Mouse (Mus musculus) G1E (cell line): ENCODE data around the gene Nck1. TPM values are rescaled to one million over a fixed set of nuclear protein-coding genes. Genes with fewer than 3 reads are reported as not detected.

Experiments
- ATAC-seq: 2 replicates; pipeline ENCODE4 v1.8.0; 2016; ENCODE audit warnings: mild to moderate bottlenecking; ENCODE audit not compliant: insufficient number of reproducible peaks, poor library complexity, low FRiP score, severe bottlenecking; ENCODE audit errors: extremely low read depth
- DNase-seq: peaks from one replicate; pipeline ENCODE4 v3.0.0; 2012; ENCODE audit warnings: low spot score
- H3K27me3 ChIP-seq: 2 replicates; pipeline ENCODE4 v1.6.1; 2012; ENCODE audit warnings: mild to moderate bottlenecking, low read length, inconsistent platforms; ENCODE audit not compliant: insufficient read depth
- H3K36me3 ChIP-seq: replicated peaks from 2 replicates; pipeline ENCODE3; 2012; ENCODE audit warnings: mild to moderate bottlenecking, inconsistent platforms
- H3K4me1 ChIP-seq: 2 replicates; pipeline ENCODE4 v1.6.1; 2012; ENCODE audit warnings: low read depth, low read length, inconsistent platforms, mixed read lengths; ENCODE audit not compliant: insufficient read depth
- H3K4me3 ChIP-seq: 2 replicates; pipeline ENCODE4 v1.5.1; 2012; ENCODE audit warnings: low read depth, mild to moderate bottlenecking, inconsistent platforms, low read length, moderate library complexity, mixed read lengths
- H3K9me3 ChIP-seq: replicated peaks from 2 replicates; pipeline ENCODE4 v1.6.1; 2012; ENCODE audit warnings: inconsistent platforms
- CTCF ChIP-seq: IDR thresholded peaks from 2 replicates; pipeline ENCODE4 v1.5.1; 2012; ENCODE audit warnings: low read depth, low read length, inconsistent platforms, mixed read lengths
- GATA1 ChIP-seq: IDR thresholded peaks from 2 replicates; pipeline ENCODE4 v1.6.1; 2012; ENCODE audit warnings: borderline replicate concordance, low read length, inconsistent platforms, mixed read lengths
- GATA2 ChIP-seq: IDR thresholded peaks from 2 replicates; pipeline ENCODE4 v1.6.1; 2012; ENCODE audit warnings: low read depth, low read length, inconsistent platforms, borderline replicate concordance
- POLR2AphosphoS5 ChIP-seq: IDR thresholded peaks from 2 replicates; pipeline ENCODE4 v1.6.1; 2012; ENCODE audit warnings: low read depth, low read length, inconsistent platforms; ENCODE audit not compliant: insufficient replicate concordance
- TAL1 ChIP-seq: conservative IDR thresholded peaks from 2 replicates; pipeline ENCODE4 v1.6.1; 2012; ENCODE audit warnings: low read depth, low read length, inconsistent platforms, mixed read lengths
- polyA plus RNA-seq: library from polyadenylated mRNA; stranded (reverse); fragments of >175 nt; gene quantifications from 2 replicates; pipeline ENCODE4 v1.2.3, GENCODE M21; 2012
- total RNA-seq, 2 experiments: library from RNA; stranded (forward) in 1 of 2; stranded (reverse) in 1 of 2; fragments of 200-1000 nt in 1 of 2; fragments of >200 nt in 1 of 2; fragmentation: Nextera tagmentation in 1 of 2; gene quantifications; 2 replicates each; pipeline ENCODE4 v1.2.3; 2014 to 2017

Gene Nck1
- total and polyA plus RNA-seq, 3 experiments, result 3.4 to 64.9 (median 41.2) TPM

DNA sequence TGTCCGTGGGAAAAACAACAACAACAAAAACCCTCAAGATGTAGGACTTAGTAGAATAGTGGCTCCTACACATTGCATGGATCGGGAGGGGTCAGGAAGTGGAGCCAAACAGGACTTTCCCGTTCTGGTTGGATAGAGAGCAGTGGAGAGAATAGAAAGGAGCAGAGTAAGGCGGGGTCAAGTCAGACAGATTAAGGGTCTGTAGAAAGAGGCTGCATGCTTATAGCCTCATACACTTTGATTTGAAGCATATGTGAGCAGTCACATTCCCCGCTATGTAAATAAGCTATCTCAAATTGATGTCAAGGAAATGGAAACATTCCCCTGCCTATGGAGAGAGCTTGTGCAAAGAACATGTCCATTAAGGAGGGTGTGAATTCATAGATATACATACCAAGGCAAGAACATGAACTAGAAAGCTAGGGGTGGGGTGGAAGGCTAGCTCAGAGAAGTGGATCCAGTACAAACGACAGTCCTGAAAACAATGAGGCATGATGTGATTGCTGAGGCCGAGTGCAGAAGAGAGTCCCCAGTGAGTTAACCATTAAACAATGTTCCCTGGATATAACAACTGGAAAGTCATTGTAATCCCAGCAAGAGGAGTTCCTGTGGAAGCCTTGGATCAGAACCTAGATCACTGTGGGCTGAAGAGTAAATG lies 57.7 kb downstream of the Nck1 start:
- no peak for TF ChIP-seq CTCF
- no peak for TF ChIP-seq POLR2AphosphoS5
- no peak for TF ChIP-seq GATA1
- no peak for TF ChIP-seq TAL1
- no peak for TF ChIP-seq GATA2
- Histone ChIP-seq H3K27me3 (no peaks in the 10 kb centered on the region), H3K4me3 (no peak overlapping the region), H3K9me3 (no peaks in the 10 kb centered on the region), H3K36me3 (peaks cover 55% of the 10 kb centered on the region), H3K4me1 (no peaks in the 10 kb centered on the region)
- DNase-seq (no peak), ATAC-seq (no peak)

DNA sequence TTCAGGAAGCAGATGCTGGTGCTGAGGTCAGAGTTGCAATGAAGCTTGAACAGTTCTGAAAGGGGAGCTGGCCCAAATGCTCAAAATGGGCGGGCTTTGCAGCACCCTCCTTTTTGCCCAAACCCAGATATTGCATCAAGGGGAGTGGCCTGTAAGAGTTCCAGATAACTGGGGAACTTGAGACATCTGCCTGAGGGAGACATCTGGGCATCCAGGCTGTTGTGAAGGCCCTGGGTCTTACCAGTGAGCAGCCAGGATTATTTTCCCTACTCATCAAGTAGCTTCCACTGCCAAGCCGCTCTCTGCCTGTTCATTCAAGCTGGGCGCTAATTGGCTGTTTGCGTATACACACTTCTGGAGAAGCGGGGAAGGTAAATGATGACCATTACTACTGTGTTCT lies 59.5 kb downstream of the Nck1 start, which contains the start of gene Il20rb:
Gene Il20rb (minus strand): TSS at position 358 of the 400 bp plus-strand sequence.
- DNase-seq (no peak), ATAC-seq (no peak)
- TF ChIP-seq GATA2 (no peak), POLR2AphosphoS5 (no peak), TAL1 (no peak), GATA1 (no peak), CTCF (no peak)
- Histone ChIP-seq H3K9me3 (no peaks in the 10 kb centered on the region), H3K4me3 (no peak within 1 kb of the TSS), H3K4me1 (no peaks in the 10 kb centered on the region), H3K27me3 (no peaks in the 10 kb centered on the region), H3K36me3 (peaks cover 61% of the 10 kb centered on the region)

- no peaks in the 10 kb centered on the region for H3K27me3 ChIP-seq
- TF ChIP-seq POLR2AphosphoS5, result no peak
- no peak for TF ChIP-seq CTCF
- ATAC-seq (no peak), DNase-seq (no peak)
- no peaks in the 10 kb centered on the region for H3K4me1 ChIP-seq
- H3K4me3 ChIP-seq, result no peak overlapping the region
- no peaks in the 10 kb centered on the region for H3K9me3 ChIP-seq
- peaks cover 57% of the 10 kb centered on the region for H3K36me3 ChIP-seq
Measured at GRCm38 (mm10) chr9:100483318-100483717, 62.6 kb downstream of the Nck1 start.

DNA sequence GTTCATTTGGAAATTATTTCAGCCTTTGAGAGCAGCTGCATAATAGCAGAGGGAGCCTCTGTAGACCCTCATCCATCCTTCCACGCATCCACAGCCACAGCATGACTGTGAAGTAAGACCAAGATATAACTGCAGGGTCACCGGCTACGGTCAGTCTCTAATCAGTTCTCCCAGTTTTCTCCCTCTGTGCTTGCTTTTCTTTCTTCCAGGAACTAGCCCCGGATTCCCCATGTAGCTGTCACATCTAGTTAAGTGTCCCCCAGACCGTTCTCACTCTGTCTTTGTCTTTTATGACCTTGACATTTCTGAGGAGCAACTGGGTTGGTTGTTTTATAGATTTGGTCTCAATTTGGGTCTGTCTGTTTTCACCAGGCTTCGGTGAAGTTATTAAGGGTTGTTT lies 64.3 kb downstream of the Nck1 start:
- Histone ChIP-seq H3K27me3 (no peaks in the 10 kb centered on the region), H3K4me1 (no peaks in the 10 kb centered on the region), H3K36me3 (peaks cover 52% of the 10 kb centered on the region), H3K9me3 (0 out of 2 replicates have a peak, but pooled peaks cover 3% of the 10 kb centered on the region), H3K4me3 (no peak overlapping the region)
- ATAC-seq (no peak), DNase-seq (no peak)
- TF ChIP-seq GATA1, result no peak
- no peak for TF ChIP-seq CTCF
- no peak for TF ChIP-seq TAL1
- no peak for TF ChIP-seq GATA2
- no peak for TF ChIP-seq POLR2AphosphoS5

DNA sequence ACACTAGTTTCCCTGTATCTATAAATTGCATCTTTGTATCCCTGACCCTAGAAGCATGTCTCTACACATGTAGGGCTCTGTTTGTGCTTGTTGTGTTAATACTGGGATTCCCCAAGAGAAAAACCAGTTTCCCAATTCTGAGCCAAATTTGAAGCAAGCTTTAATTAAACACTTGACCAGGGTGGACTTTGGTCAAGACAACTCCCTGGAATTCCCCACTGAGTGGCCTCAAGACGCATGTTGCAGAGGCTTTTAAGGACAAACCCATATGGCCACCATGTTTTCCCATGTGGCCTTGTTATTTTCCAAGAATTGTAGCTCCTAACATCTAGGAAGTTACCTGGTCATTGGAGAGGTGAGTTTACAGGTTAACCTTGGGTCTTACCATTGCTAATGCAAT lies 71.9 kb downstream of the Nck1 start:
- Histone ChIP-seq H3K4me3 (no peak overlapping the region), H3K36me3 (peaks cover 51% of the 10 kb centered on the region), H3K4me1 (no peaks in the 10 kb centered on the region), H3K9me3 (0 out of 2 replicates have a peak, but pooled peaks cover 3% of the 10 kb centered on the region), H3K27me3 (no peaks in the 10 kb centered on the region)
- no peak for TF ChIP-seq GATA2
- no peak for TF ChIP-seq CTCF
- TF ChIP-seq POLR2AphosphoS5, result no peak
- no peak for TF ChIP-seq GATA1
- no peak for TF ChIP-seq TAL1
- ATAC-seq, result no peak
- no peak for DNase-seq

DNA sequence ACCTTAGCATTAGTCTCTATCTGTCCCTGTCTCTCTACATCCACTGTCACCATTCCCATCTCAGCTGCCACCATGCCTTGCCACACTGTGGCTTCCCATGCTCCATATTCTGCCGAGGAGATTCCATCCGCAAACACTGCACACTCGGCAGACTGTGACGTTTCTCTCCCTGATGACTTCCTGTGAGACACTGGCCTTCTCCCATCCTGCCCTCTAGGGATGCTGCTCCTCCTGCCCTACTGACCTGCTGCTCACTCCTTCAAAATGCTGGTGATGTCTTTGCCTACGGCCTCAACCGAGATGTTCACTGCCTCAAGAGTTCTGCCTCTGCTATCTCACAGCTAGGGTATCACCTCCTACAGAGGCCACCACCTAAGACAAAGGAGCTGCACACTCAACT lies 72.6 kb downstream of the Nck1 start:
- Histone ChIP-seq H3K27me3 (no peaks in the 10 kb centered on the region), H3K9me3 (0 out of 2 replicates have a peak, but pooled peaks cover 3% of the 10 kb centered on the region), H3K36me3 (peaks cover 50% of the 10 kb centered on the region), H3K4me1 (no peaks in the 10 kb centered on the region), H3K4me3 (no peak overlapping the region)
- DNase-seq (no peak), ATAC-seq (no peak)
- TF ChIP-seq GATA2 (no peak), TAL1 (no peak), CTCF (no peak), POLR2AphosphoS5 (no peak), GATA1 (no peak)

GRCm38 (mm10) chr9:100472931-100473330 lies 73.0 kb downstream of the Nck1 start:
- Histone ChIP-seq H3K4me3 (no peak overlapping the region), H3K9me3 (0 out of 2 replicates have a peak, but pooled peaks cover 3% of the 10 kb centered on the region), H3K36me3 (peaks cover 50% of the 10 kb centered on the region), H3K27me3 (no peaks in the 10 kb centered on the region), H3K4me1 (no peaks in the 10 kb centered on the region)
- DNase-seq (no peak), ATAC-seq (no peak)
- TF ChIP-seq GATA2 (no peak), POLR2AphosphoS5 (no peak), CTCF (no peak), GATA1 (no peak), TAL1 (no peak)
